Comparison of ENCODE assay signal across 22 mouse cellular contexts in the genomic region with DNA sequence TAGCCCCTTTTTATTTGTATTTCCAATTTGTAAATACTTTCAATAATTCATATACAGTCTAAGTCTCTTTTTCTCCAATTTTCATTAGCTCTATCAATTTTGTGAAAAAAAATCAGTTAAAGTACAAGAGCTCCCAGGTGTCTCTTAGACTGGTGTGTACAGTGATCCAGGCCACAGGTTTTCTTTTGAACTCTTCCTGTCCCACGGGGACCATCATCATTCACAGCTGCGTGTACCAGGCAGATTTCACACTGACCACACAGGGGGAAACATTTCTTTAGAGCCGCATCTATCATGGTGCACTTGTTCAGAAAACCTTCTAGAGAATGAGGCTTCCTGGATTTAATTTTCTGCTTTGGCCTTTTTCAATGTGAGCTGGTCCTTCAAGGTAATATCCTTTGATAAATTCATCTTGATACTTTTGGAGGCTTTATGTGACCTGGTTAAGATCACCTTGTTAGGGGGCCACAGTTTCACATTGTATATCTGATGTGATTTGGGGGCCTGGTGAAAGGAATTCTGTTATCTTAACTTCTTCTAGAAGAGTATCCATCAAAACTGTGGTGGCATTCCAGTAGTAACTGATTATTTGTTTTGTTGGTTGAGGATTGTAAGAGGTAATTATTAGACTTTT.
"Had no signal": no experiment of that assay in that cellular context is flagged by ENCODE, and none has a peak within 500 bp of the region (broad histone marks: within the 10 kb centered on the region; RNA-seq: fewer than 3 reads in every experiment).

No protein-coding gene starts in this region.

- H3K4me1 ChIP-seq: liver, embryonic 12.5 days had no signal

- ATAC-seq: hindbrain, postnatal 0 days; intestine, embryonic 16.5 days; liver, embryonic 12.5 days had no signal

- H3K4me2 ChIP-seq: heart, embryonic 11.5 days; heart, embryonic 13.5 days; heart, embryonic 15.5 days; hindbrain, embryonic 13.5 days; hindbrain, embryonic 15.5 days; kidney, embryonic 15.5 days; limb, embryonic 13.5 days; limb, embryonic 15.5 days; liver, embryonic 12.5 days had no signal

- H3K27me3 ChIP-seq: heart, embryonic 13.5 days; heart, embryonic 15.5 days; hindbrain, embryonic 13.5 days; hindbrain, embryonic 15.5 days; kidney, embryonic 15.5 days; limb, embryonic 13.5 days; limb, embryonic 15.5 days; liver, embryonic 12.5 days had no signal

- H3K36me3 ChIP-seq: heart, embryonic 13.5 days; heart, embryonic 15.5 days; hindbrain, embryonic 13.5 days; hindbrain, embryonic 15.5 days; kidney, embryonic 15.5 days; limb, embryonic 13.5 days; limb, embryonic 15.5 days; liver, embryonic 12.5 days had no signal

- H3K9me3 ChIP-seq: heart, embryonic 13.5 days; heart, embryonic 15.5 days; hindbrain, embryonic 13.5 days; hindbrain, embryonic 15.5 days; kidney, embryonic 15.5 days; limb, embryonic 13.5 days; limb, embryonic 15.5 days; liver, embryonic 12.5 days had no signal

- H3K4me3 ChIP-seq: heart, embryonic 13.5 days; heart, embryonic 15.5 days; hindbrain, embryonic 13.5 days; hindbrain, embryonic 15.5 days; kidney, embryonic 15.5 days; limb, embryonic 13.5 days; limb, embryonic 15.5 days; liver, embryonic 12.5 days had no signal

- DNase-seq: gastrocnemius, postnatal 10 days; gastrocnemius, postnatal 36 days; heart, adult 18-20 months; heart, postnatal 14 days; heart, postnatal 36 days; kidney, adult 9 months; kidney, postnatal 10 days; kidney, postnatal 25 days; layer of hippocampus, postnatal 36 days; left cerebral cortex, postnatal 4 days had no signal

- H3K9ac ChIP-seq: heart, embryonic 13.5 days; heart, embryonic 15.5 days; hindbrain, embryonic 13.5 days; hindbrain, embryonic 15.5 days; kidney, embryonic 15.5 days; limb, embryonic 13.5 days; limb, embryonic 15.5 days; liver, embryonic 12.5 days; liver, embryonic 14.5 days had no signal

- H3K27ac ChIP-seq: heart, embryonic 15.5 days; hindbrain, embryonic 13.5 days; limb, embryonic 13.5 days; limb, embryonic 15.5 days; liver, embryonic 12.5 days; liver, embryonic 14.5 days had no signal
